Mouse (Mus musculus) megakaryocyte, embryonic 14.5 days (primary cell): ENCODE measurements around the gene Sbk2.

Source experiments
- FLI1 ChIP-seq: IDR thresholded peaks from 2 replicates; pipeline ENCODE4 v1.6.1; 2012; ENCODE audit warnings: low read length, inconsistent platforms, mixed read lengths
- GATA1 ChIP-seq: IDR thresholded peaks from 3 replicates; pipeline ENCODE4 v1.6.1; 2012; ENCODE audit warnings: mixed read lengths, low read length, inconsistent platforms, borderline replicate concordance

- no peak for TF ChIP-seq GATA1
- no peak for TF ChIP-seq FLI1
These were observed 44.0 kb upstream of the Sbk2 start for GRCm38 (mm10) chr7:5008229-5008628.
